24 mouse cellular contexts compared by ENCODE assay signal in the genomic region with DNA sequence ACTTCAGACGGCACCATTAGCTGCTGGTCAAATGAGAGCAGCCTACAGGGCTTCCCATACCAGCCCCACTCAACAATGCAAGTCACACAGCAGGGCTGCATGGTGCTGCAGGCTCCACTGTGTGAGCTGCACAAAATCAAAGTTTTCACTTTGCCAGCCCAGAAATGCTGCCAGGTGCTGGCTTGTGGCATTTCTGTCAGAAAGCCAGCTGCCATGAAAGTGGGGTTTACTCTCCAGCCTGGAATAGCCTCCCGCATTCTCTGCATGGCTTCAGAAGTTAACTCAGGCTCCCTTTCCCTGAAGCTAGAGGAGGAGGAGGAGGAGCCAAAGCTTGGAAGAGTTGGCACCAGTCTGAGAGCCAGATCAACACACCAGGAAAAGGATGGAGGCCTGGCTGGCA. TPM values are rescaled to one million over a fixed set of nuclear protein-coding genes. Genes with fewer than 3 reads are reported as not detected.
DNase-seq lines count a peak whose midpoint lies in the region; ATAC-seq lines count a peak whose summit lies in the region.
"Had no signal": no experiment of that assay in that cellular context is flagged by ENCODE, and none has a peak within 500 bp of the region (broad histone marks: within the 10 kb centered on the region; RNA-seq: fewer than 3 reads in every experiment).

No protein-coding gene starts in this region.

- no peaks in the 10 kb centered on the region for H3K36me3 ChIP-seq in embryonic facial prominence, embryonic 14.5 days (ENCODE audit: control insufficient read depth, insufficient read depth, low read length)
- no peaks in the 10 kb centered on the region for H3K36me3 ChIP-seq in embryonic facial prominence, embryonic 10.5 days (replicated peaks)
- H3K36me3 ChIP-seq in hindbrain, embryonic 14.5 days (replicated peaks; ENCODE audit: control insufficient read depth, insufficient read depth), result no peaks in the 10 kb centered on the region
- no peaks in the 10 kb centered on the region for H3K36me3 ChIP-seq in hindbrain, embryonic 11.5 days (ENCODE audit: control insufficient read depth, insufficient read depth, low read length)
- no peaks in the 10 kb centered on the region for H3K36me3 ChIP-seq in neural tube, embryonic 13.5 days
- H3K36me3 ChIP-seq in midbrain, embryonic 15.5 days (replicated peaks), result no peaks in the 10 kb centered on the region
- H3K36me3 ChIP-seq: heart, embryonic 15.5 days; kidney, embryonic 15.5 days; liver, embryonic 12.5 days had no signal

- no peak overlapping the region for H3K9ac ChIP-seq in embryonic facial prominence, embryonic 14.5 days (ENCODE audit: low read depth, low read length)
- H3K9ac ChIP-seq in hindbrain, embryonic 14.5 days, result no peak overlapping the region
- no peak overlapping the region for H3K9ac ChIP-seq in hindbrain, embryonic 11.5 days (ENCODE audit: low read depth, low read length)
- H3K9ac ChIP-seq in neural tube, embryonic 13.5 days, result no peak overlapping the region
- no peak overlapping the region for H3K9ac ChIP-seq in midbrain, embryonic 15.5 days
- H3K9ac ChIP-seq: heart, embryonic 15.5 days; kidney, embryonic 15.5 days; liver, embryonic 12.5 days had no signal

- peaks cover 22% of the 10 kb centered on the region for H3K27me3 ChIP-seq in embryonic facial prominence, embryonic 14.5 days (replicated peaks; ENCODE audit: control insufficient read depth, insufficient read depth, low read length)
- H3K27me3 ChIP-seq in embryonic facial prominence, embryonic 10.5 days (replicated peaks; ENCODE audit: low read depth, poor library complexity, severe bottlenecking), result peaks cover 62% of the 10 kb centered on the region
- H3K27me3 ChIP-seq in hindbrain, embryonic 14.5 days (ENCODE audit: control insufficient read depth, insufficient read depth, low read length), result no peaks in the 10 kb centered on the region
- H3K27me3 ChIP-seq in hindbrain, embryonic 11.5 days (ENCODE audit: control insufficient read depth, insufficient read depth, low read length), result peaks cover 6% of the 10 kb centered on the region; the same call in 1 of the 2 replicates
- H3K27me3 ChIP-seq in neural tube, embryonic 13.5 days, result peaks cover 25% of the 10 kb centered on the region
- no peaks in the 10 kb centered on the region; the same call in 1 of the 2 replicates for H3K27me3 ChIP-seq in midbrain, embryonic 15.5 days (replicated peaks)

- H3K4me1 ChIP-seq in embryonic facial prominence, embryonic 14.5 days (ENCODE audit: control insufficient read depth, insufficient read depth, low read length), result no peaks in the 10 kb centered on the region
- no peaks in the 10 kb centered on the region for H3K4me1 ChIP-seq in embryonic facial prominence, embryonic 10.5 days
- H3K4me1 ChIP-seq in hindbrain, embryonic 14.5 days (replicated peaks; ENCODE audit: control insufficient read depth, insufficient read depth, low read length), result no peaks in the 10 kb centered on the region
- no peaks in the 10 kb centered on the region for H3K4me1 ChIP-seq in hindbrain, embryonic 11.5 days (replicated peaks; ENCODE audit: control insufficient read depth, insufficient read depth, low read length)
- no peaks in the 10 kb centered on the region for H3K4me1 ChIP-seq in neural tube, embryonic 13.5 days (replicated peaks)
- 0 out of 2 replicates have a peak, but pooled peaks cover 6% of the 10 kb centered on the region for H3K4me1 ChIP-seq in midbrain, embryonic 15.5 days
- H3K4me1 ChIP-seq: heart, embryonic 15.5 days; kidney, embryonic 15.5 days; liver, embryonic 12.5 days; megakaryocyte, embryonic 14.5 days had no signal

- peak; percentile 43 for DNase-seq in embryonic facial prominence, embryonic 14.5 days (ENCODE audit: low spot score)
- no peak for DNase-seq in embryonic facial prominence, embryonic 10.5 days (ENCODE audit: low spot score)
- peak; percentile 48 for DNase-seq in hindbrain, embryonic 14.5 days (ENCODE audit: low spot score)
- no peak for DNase-seq in hindbrain, embryonic 11.5 days (ENCODE audit: low spot score)
- no peak for DNase-seq in neural tube, embryonic 10.5 days (ENCODE audit: extremely low spot score, low spot score)
- DNase-seq in adrenal gland, adult 18-20 months (ENCODE audit: low spot score in 2 of 2), result no peak
- DNase-seq: adrenal gland, postnatal 14 days; gastrocnemius, postnatal 14 days; heart, adult 2 months; heart, postnatal 4 days; layer of hippocampus, postnatal 36 days; lung, adult 2 months had no signal

- ATAC-seq in embryonic facial prominence, embryonic 14.5 days (ENCODE audit: low read depth), result peak; percentile 71
- peak; percentile 89 for ATAC-seq in hindbrain, embryonic 14.5 days (ENCODE audit: low FRiP score)
- ATAC-seq in hindbrain, embryonic 11.5 days (ENCODE audit: low FRiP score), result no peak
- peak; percentile 56; the same call in 1 of the 2 replicates for ATAC-seq in neural tube, embryonic 13.5 days (ENCODE audit: low read depth)
- peak; percentile 82 for ATAC-seq in midbrain, embryonic 15.5 days (replicated peaks)
- ATAC-seq: activated CD4-positive, CD25-positive, alpha-beta regulatory T cell, adult 4 months; CD4-positive, CD25-positive, alpha-beta regulatory T cell, adult 4 months; intestine, embryonic 16.5 days; liver, embryonic 12.5 days had no signal

- H3K27ac ChIP-seq in embryonic facial prominence, embryonic 14.5 days (replicated peaks; ENCODE audit: low read depth, low read length), result no peak overlapping the region
- H3K27ac ChIP-seq in embryonic facial prominence, embryonic 10.5 days (replicated peaks), result no peak overlapping the region
- no peak overlapping the region for H3K27ac ChIP-seq in hindbrain, embryonic 14.5 days
- no peak overlapping the region for H3K27ac ChIP-seq in hindbrain, embryonic 11.5 days (ENCODE audit: low read depth, low read length)
- no peak overlapping the region for H3K27ac ChIP-seq in neural tube, embryonic 13.5 days (replicated peaks)
- H3K27ac ChIP-seq in midbrain, embryonic 15.5 days, result peak overlapping the region; percentile 57
- H3K27ac ChIP-seq: heart, adult 2 months; heart, embryonic 15.5 days; kidney, embryonic 15.5 days; liver, embryonic 12.5 days had no signal

- no peak overlapping the region for H3K4me2 ChIP-seq in embryonic facial prominence, embryonic 14.5 days (ENCODE audit: low read depth, low read length)
- no peak overlapping the region for H3K4me2 ChIP-seq in hindbrain, embryonic 14.5 days (replicated peaks)
- H3K4me2 ChIP-seq in hindbrain, embryonic 11.5 days (replicated peaks; ENCODE audit: low read depth, low read length), result no peak overlapping the region
- no peak overlapping the region for H3K4me2 ChIP-seq in neural tube, embryonic 13.5 days
- no peak overlapping the region for H3K4me2 ChIP-seq in midbrain, embryonic 15.5 days
- H3K4me2 ChIP-seq: heart, embryonic 15.5 days; kidney, embryonic 15.5 days; liver, embryonic 12.5 days had no signal

- H3K4me3 ChIP-seq in embryonic facial prominence, embryonic 14.5 days (ENCODE audit: low read depth, low read length), result no peak overlapping the region
- H3K4me3 ChIP-seq in embryonic facial prominence, embryonic 10.5 days, result no peak overlapping the region
- H3K4me3 ChIP-seq in hindbrain, embryonic 14.5 days (replicated peaks; ENCODE audit: low read length), result no peak overlapping the region
- H3K4me3 ChIP-seq in hindbrain, embryonic 11.5 days (ENCODE audit: low read depth, low read length), result no peak overlapping the region
- H3K4me3 ChIP-seq in neural tube, embryonic 13.5 days, result no peak overlapping the region
- H3K4me3 ChIP-seq in midbrain, embryonic 15.5 days, result no peak overlapping the region
- H3K4me3 ChIP-seq: heart, adult 2 months; heart, embryonic 15.5 days; kidney, embryonic 15.5 days; liver, embryonic 12.5 days; megakaryocyte, embryonic 14.5 days; myocyte had no signal

- H3K9me3 ChIP-seq in embryonic facial prominence, embryonic 14.5 days (ENCODE audit: control insufficient read depth, low read length), result no peaks in the 10 kb centered on the region
- no peaks in the 10 kb centered on the region for H3K9me3 ChIP-seq in embryonic facial prominence, embryonic 10.5 days
- H3K9me3 ChIP-seq in hindbrain, embryonic 14.5 days (ENCODE audit: control insufficient read depth, low read length), result no peaks in the 10 kb centered on the region
- no peaks in the 10 kb centered on the region for H3K9me3 ChIP-seq in hindbrain, embryonic 11.5 days (ENCODE audit: control insufficient read depth, low read length)
- H3K9me3 ChIP-seq in neural tube, embryonic 13.5 days, result no peaks in the 10 kb centered on the region
- no peaks in the 10 kb centered on the region for H3K9me3 ChIP-seq in midbrain, embryonic 15.5 days
- H3K9me3 ChIP-seq: heart, embryonic 15.5 days; kidney, embryonic 15.5 days; liver, embryonic 12.5 days had no signal

- WGBS in embryonic facial prominence, embryonic 14.5 days, result 36% methylated on average over 2 of the region's 2 CpGs
- 48% methylated on average over 2 of the region's 2 CpGs for WGBS in embryonic facial prominence, embryonic 10.5 days
- WGBS in hindbrain, embryonic 14.5 days, result 36% methylated on average over 2 of the region's 2 CpGs
- WGBS in hindbrain, embryonic 11.5 days, result 43% methylated on average over 2 of the region's 2 CpGs
- WGBS in neural tube, embryonic 13.5 days, result 45% methylated on average over 2 of the region's 2 CpGs
- 30% methylated on average over 2 of the region's 2 CpGs for WGBS in midbrain, embryonic 15.5 days

RNA-seq across cellular contexts. Expression of gene En2, which starts 29.1 kb away (rescaled TPM):
- polyA plus RNA-seq in embryonic facial prominence, embryonic 14.5 days (2014; fragmentation: Nextera tagmentation; extraction: Ambion mirVana), result not detected in 2 replicates
- 0.05 TPM in 1 of 2 replicates, not detected in the other for polyA plus RNA-seq in embryonic facial prominence, embryonic 10.5 days (2016; fragmentation: Nextera tagmentation; extraction: Ambion mirVana)
- 0.07 and 0.98 TPM in 2 replicates for polyA plus RNA-seq in hindbrain, embryonic 14.5 days (2014; fragmentation: Nextera tagmentation; extraction: Ambion mirVana)
- polyA plus RNA-seq in hindbrain, embryonic 11.5 days (2014; fragmentation: Nextera tagmentation; extraction: Ambion mirVana), result 1.1 and 1.2 TPM in 2 replicates
- polyA plus RNA-seq in neural tube, embryonic 13.5 days (2015; fragmentation: Nextera tagmentation; extraction: Ambion mirVana), result not detected in 2 replicates
- polyA plus RNA-seq in midbrain, embryonic 15.5 days (2015; fragmentation: Nextera tagmentation; extraction: Ambion mirVana), result 0.93 and 1.5 TPM in 2 replicates
- under 1 TPM in 1 of 2 experiments, not detected in 1; 0.13 TPM for total RNA-seq in adrenal gland, adult 18-20 months (2021)
- total RNA-seq: heart, postnatal 4 days had no signal
- polyA plus RNA-seq: activated CD4-positive, CD25-positive, alpha-beta regulatory T cell, adult 4 months; CD4-positive, CD25-positive, alpha-beta regulatory T cell, adult 4 months; heart, adult 2 months; heart, embryonic 15.5 days; intestine, embryonic 16.5 days; large intestine, adult 2 months; liver, embryonic 12.5 days; lung, adult 2 months; myocyte; small intestine, adult 2 months had no signal

Comparison
In these comparisons a context has a peak if more than half of its experiments do, and no peak if none do; other contexts are left out.
1. DNase-seq: peak in embryonic facial prominence, embryonic 14.5 days (single experiment) and hindbrain, embryonic 14.5 days (single experiment); none in embryonic facial prominence, embryonic 10.5 days (single experiment), hindbrain, embryonic 11.5 days (single experiment), neural tube, embryonic 10.5 days (single experiment) and adrenal gland, adult 18-20 months (0 of 2).